Mouse (Mus musculus) kidney, postnatal 10 days (tissue): ENCODE measurements at regions not wholly inside any gene's neighbourhood (a gene's known extent, or its start where the extent isn't known, plus 50 kb on each side); places are given as distances from the start of the nearest gene placed in this dataset.

Source experiments
- DNase-seq: peaks from one replicate; pipeline ENCODE4 v3.0.0; 2021; ENCODE audit warnings: mixed read lengths

DNA sequence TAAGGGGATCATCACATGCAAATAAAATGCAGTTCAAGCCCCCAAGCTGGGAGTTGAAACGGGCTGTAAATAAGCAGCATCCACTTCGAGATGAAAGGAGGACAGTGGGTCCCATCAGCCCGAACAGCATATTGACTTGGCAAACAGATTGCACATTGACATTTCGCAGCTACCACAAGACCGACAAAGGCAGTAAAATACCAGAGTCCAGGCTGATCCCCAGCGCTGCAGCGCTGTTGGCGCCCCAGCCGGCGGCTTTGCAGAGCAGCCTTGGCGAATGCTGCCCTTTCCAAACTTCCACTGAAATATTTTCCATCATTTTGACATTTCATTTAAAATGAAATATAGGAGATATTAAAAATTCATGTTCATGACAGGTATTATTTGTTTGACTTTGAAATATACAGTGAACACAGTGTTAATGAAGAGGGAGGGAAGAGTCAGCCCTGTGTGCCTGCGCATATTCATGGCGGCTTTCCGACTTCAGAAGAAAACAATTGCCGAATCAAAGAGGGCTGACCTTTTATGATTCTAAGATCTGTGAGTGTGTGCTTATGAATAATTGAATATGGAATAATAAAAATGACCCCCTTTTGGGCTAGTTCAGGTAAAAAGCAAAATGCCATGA is 98.4 kb downstream of the Sqor start:
- DNase-seq: no peak

DNA sequence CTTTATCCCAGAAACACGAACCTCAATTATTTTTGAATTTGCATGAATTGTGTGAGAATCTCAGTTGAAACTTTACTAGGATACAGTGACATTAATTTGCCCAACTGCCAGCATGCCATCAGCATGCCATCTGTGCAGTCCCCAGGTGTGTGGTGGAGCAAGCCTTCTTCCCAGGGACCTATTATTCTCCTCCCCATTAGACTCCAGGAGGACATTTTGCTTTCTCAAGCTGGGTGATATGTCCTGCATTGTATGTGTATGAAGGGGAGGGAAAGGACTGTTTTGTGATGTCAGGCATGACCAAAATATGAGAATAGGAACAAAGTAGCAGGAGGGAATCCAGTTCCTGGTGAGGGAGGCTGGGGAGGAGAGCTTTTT is 98.9 kb downstream of the Sqor start:
- no peak for DNase-seq

GRCm38 (mm10) chr2:122887111-122887510 is 122.1 kb downstream of the Sqor start:
- peak; percentile 30 for DNase-seq

DNA sequence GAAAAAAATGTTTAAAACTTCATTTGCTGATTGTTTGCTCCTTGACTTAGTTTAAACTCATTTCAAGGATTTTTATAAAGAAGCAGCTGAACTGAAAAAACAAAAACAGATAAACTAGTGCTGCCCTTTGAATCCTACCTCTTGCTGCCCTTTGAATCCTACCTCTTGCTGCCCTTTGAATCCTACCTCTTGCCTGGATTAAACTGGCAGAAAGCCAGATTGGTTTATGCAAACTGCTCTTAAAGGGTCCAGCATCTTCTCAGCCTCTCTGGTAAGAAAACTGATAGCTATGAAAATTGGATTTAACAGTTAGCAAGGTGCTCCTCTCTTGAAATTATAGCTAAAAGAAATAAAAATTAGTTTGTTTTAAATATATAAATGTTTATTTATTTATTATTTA is 122.5 kb downstream of the Sqor start:
- DNase-seq: no peak

DNA sequence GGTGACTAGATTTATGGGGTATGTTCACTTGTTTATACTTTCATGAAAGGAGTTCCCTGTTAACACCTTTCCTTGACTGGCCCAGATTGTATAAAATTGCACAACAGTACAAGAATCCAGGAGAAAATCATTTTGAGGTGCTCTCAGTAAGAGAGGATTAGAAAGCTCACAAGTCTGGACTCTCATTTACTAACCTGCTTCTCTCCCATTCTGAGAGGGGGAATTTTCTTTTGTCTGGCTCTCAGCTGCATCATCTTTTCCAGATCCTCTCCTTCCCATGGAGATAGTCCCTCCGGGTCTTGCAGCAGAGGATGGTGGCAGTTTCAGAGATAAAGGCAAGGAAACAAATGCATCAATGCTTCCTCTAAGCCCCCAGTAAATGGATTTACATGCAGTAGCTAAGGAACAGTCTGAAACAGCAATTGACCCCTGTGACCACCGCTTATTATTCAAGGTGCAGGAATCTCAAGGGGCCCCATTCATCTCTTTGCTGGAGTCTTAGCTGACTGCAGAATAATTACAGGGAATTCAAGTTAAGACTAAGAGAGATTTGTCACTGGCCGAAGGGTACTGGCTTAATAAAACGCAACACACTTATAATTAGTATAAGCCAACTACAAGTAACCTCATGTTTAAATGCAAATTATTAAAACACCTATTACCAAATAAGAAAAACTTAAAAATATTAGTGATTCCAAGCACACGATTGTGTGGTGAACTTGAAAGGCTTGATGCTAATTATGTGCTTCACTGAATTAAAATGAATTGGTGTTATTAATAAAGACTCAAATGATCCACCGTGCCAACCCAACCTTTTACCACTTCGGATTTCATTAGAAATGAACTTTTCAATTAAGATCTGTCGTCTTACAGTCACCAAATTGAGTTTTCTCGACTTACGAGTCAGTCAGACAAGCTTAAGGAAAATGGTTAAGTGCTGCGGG is 140.4 kb downstream of the Sqor start:
- no peak for DNase-seq

DNA sequence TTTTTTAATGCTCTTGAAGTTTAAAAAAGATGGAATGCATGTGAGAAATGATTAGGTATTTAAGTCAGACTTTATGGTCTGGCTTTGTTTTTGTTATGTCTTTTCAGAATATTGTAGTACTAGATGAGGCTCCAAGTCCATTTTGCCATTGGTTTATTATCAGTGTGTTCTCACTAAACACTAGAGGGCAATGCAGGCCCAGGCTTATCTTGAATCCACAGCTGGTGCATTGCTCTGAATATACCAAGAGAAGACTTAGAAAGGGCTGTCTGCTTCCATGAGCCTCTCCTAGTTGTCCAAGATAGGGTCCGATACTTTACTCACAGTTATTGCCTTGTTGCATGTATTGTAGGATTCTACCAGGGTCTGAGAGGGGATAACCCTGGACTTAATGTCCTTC is 151.7 kb downstream of the Sqor start:
- peak; percentile 14 for DNase-seq

DNA sequence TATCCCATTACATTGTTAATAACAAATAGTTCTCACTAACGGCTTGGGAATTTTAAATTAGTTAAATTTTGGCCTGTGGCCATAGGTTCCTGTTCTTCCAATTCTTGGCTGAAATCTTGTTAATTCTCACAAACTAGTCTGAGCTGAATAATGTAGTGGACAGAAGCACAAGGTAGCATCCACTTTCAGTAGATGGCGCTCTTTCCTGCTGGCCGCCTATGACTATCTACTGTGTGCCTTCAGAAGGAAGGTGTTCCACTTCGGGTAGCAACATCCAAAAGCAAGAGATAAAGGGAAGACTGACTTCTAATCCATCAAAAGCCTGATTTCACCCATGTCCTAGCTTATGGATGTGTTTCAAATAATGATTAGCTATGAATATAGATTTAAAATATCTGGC is 172.9 kb downstream of the Sqor start:
- DNase-seq: peak; percentile 18

DNA sequence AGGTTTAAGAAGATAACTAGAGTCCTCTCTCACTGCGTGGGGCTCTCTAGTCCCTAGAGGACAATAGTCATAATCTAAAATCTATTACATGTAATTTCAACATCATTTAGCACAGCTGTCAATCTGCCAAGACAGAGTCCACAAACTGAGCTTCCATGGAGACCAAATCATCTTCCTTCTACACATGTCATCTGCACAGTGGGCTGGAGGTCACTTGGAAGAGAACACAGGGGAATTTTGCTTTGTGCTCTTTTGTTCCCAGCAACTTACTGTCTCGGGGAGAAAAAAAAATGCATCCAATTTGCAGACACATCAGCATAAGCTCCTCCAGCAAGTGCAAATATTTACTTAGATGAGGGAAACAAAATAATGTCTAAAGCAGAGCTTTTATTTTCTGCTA is 179.8 kb downstream of the Sqor start:
- no peak for DNase-seq

DNA sequence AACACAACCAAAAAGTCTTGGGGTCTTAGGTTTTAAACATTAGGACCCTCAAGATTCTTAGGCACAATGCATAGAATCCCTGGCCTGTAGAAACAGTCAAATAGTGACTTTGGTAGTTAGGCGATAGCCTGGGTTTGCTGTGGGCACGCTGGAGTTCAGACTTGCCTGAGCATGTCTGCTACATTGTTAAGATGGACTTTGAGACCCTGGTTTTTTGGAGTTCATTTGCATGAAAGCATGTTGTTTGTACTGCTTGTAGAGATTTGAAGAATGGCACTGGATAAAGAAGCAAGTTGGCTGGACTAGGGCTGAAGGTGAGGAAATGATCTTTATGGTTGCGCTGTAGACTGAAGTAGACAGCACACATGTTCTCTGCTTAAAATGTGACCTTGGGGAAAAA is 180.9 kb downstream of the Sqor start:
- no peak for DNase-seq

DNA sequence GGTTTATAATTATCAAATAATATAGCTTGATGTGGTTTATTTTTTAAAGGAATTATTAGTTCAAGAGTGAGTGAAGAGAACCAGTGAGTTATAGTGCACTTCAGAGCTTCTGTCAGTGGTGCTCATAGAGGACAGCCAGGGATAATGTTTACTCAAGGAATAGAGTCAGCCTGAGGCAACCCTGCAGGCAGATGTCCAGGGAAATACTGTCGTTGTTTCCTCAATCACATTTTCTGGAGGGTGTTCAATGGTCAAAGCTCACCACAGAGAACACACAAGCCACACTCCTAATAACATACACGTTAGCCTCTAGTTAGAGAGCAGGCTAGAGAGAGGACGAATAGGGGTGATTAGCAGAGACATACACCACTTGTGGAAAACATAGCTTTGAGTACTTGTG is 184.0 kb downstream of the Sqor start:
- DNase-seq: no peak

DNA sequence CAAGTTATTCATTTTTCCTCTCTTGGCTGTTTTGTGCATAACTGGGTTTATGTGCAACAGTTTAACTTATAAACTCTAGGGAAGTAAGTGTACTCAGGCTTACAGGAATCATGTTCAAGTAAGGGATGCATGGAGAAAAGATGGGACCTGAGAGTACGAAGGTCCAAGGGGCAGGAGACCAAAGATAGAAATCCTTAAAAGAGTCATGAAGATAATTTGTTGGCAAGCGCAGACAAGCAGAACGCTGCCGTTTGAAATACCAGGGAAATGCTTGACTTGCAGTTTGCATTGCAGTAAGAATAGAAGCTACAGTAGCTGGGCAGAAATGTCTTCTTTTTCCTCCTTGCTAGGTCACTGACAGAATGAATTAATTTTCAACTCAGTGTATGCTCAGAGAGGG is 196.7 kb downstream of the Sqor start:
- DNase-seq: no peak

DNA sequence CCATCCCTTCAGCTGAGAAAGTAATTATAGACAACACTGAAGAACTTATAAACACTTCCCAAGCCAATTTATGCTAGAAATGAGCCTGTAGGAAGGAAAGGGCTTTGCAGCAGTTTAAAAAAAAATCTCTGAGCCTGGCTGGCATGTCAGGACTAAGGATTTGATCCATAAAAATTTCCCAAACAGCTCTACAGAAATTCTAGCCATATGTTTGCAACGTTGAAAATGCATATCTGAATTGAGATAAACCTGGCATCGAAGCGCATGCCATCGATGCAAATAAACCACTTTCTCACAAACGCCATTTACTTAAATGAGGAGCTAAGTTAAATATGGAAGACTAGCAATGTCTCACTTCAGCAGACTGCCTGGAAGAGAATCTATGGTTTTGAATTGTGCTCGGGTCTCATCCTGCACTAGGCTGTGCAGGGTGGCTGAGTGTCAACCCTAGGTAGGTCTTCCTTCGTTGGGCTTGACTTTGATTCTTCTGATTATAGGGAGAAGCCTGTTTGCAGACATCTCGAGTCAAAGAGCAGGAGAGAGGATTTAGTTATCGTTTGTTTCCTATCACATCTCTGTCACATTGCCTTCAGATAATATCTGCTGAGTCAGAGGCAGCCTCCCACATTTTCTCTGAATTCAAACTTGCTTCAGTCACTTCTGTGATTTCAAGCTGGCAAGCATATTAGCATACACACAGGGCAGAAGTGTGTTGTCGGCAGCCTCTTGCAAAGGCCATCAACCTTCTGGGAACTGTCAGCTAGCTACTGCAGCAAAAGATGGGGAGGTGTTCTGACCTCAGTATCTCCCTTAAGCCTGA is 204.0 kb downstream of the Sqor start:
- DNase-seq: no peak
